Mouse (Mus musculus): Measurements from ENCODE around the gene Rpl13.

DNA sequence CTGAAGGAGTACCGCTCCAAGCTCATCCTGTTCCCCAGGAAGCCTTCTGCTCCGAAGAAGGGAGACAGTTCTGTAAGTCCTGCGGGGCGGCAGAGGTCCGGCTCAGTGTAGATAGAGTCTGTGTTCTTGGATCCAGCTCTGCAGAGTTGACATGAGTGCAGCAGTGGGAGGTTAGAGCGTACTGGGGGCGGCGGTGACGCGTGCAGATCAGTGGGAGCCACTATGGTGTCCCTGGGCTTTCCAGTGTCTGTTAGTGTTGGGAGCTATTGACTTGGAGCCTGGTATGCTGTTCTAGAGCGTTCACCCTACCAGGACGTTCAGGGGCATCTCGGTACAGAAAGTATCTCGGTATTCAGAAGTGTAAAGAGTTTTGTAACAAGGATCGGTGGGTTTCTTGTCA lies 1.1 kb downstream of the Rpl13 start:
- no peak for TF ChIP-seq POLR2A (IDR thresholded peaks at IDR 0.05; ENCODE audit: borderline replicate concordance, extremely low read depth, insufficient read depth, insufficient read length, poor library complexity, severe bottlenecking)
- no peak for TF ChIP-seq CTCF (IDR thresholded peaks at IDR 0.05; ENCODE audit: borderline replicate concordance, extremely low read depth, insufficient read depth, insufficient read length)
